Mouse (Mus musculus): ENCODE results near the gene Pop4. TPM values are rescaled to one million over a fixed set of nuclear protein-coding genes. Genes with fewer than 3 reads are reported as not detected.

Pop4 gene
- polyA plus RNA-seq, 1 experiment from 2014 or later, result 119 TPM

GRCm38 (mm10) chr7:38214473-38215214, 56.6 kb downstream of the Pop4 start:
- H3K27me3 ChIP-seq (ENCODE audit: control insufficient read depth, insufficient read depth, low read length), result no peaks in the 10 kb centered on the region
- no peak overlapping the region for H3K27ac ChIP-seq (ENCODE audit: low read depth, low read length)
- H3K9ac ChIP-seq (ENCODE audit: low read length), result no peak overlapping the region
- no peaks in the 10 kb centered on the region for H3K4me1 ChIP-seq (ENCODE audit: control insufficient read depth, insufficient read depth, low read length)
- no peak overlapping the region for H3K4me2 ChIP-seq
- DNase-seq (ENCODE audit: low spot score, missing footprints), result no peak
- WGBS, result 76% methylated on average over 5 of the region's 5 CpGs
- H3K9me3 ChIP-seq (ENCODE audit: control insufficient read depth, low read length), result no peaks in the 10 kb centered on the region
- H3K36me3 ChIP-seq (ENCODE audit: control insufficient read depth, insufficient read depth, low read length), result no peaks in the 10 kb centered on the region
- no peak overlapping the region for H3K4me3 ChIP-seq (ENCODE audit: low read depth, low read length)
- no peak for ATAC-seq (ENCODE audit: low FRiP score)

- H3K4me1 ChIP-seq (ENCODE audit: control insufficient read depth, insufficient read depth, low read length), result no peaks in the 10 kb centered on the region
- 64% methylated on average over 3 of the region's 3 CpGs for WGBS
- ATAC-seq (ENCODE audit: low FRiP score), result no peak
- H3K4me2 ChIP-seq, result no peak overlapping the region
- H3K4me3 ChIP-seq (ENCODE audit: low read depth, low read length), result no peak overlapping the region
- no peaks in the 10 kb centered on the region for H3K27me3 ChIP-seq (ENCODE audit: control insufficient read depth, insufficient read depth, low read length)
- H3K27ac ChIP-seq (ENCODE audit: low read depth, low read length), result no peak overlapping the region
- H3K9ac ChIP-seq (ENCODE audit: low read length), result no peak overlapping the region
- no peaks in the 10 kb centered on the region for H3K36me3 ChIP-seq (ENCODE audit: control insufficient read depth, insufficient read depth, low read length)
- no peaks in the 10 kb centered on the region for H3K9me3 ChIP-seq (ENCODE audit: control insufficient read depth, low read length)
- DNase-seq (ENCODE audit: low spot score, missing footprints), result no peak
Observed at GRCm38 (mm10) chr7:38212651-38213062, 58.6 kb downstream of the Pop4 start.

Other genes with a start within 250 kb of the Pop4 start
- 47.9 and 50.6 TPM in 2 replicates for gene Uri1, start 247.9 kb downstream of the Pop4 start, polyA plus RNA-seq (2014; fragmentation: Nextera tagmentation; extraction: Ambion mirVana)
- gene Ccne1, start 163.9 kb downstream of the Pop4 start, polyA plus RNA-seq (2014; fragmentation: Nextera tagmentation; extraction: Ambion mirVana), result 55.1 and 55.6 TPM in 2 replicates
- 17.0 and 17.2 TPM in 2 replicates for gene 1600014C10Rik, start 88.2 kb downstream of the Pop4 start, polyA plus RNA-seq (2014; fragmentation: Nextera tagmentation; extraction: Ambion mirVana)
- gene Plekhf1, start 43.4 kb downstream of the Pop4 start, polyA plus RNA-seq (2014; fragmentation: Nextera tagmentation; extraction: Ambion mirVana), result 1.4 and 1.5 TPM in 2 replicates